Mouse (Mus musculus) megakaryocyte, embryonic 14.5 days (primary cell): ENCODE measurements around the gene Per2.

Source experiments
- FLI1 ChIP-seq: IDR thresholded peaks from 2 replicates; pipeline ENCODE4 v1.6.1; 2012; ENCODE audit warnings: low read length, inconsistent platforms, mixed read lengths
- GATA1 ChIP-seq: IDR thresholded peaks from 3 replicates; pipeline ENCODE4 v1.6.1; 2012; ENCODE audit warnings: mixed read lengths, low read length, inconsistent platforms, borderline replicate concordance

DNA sequence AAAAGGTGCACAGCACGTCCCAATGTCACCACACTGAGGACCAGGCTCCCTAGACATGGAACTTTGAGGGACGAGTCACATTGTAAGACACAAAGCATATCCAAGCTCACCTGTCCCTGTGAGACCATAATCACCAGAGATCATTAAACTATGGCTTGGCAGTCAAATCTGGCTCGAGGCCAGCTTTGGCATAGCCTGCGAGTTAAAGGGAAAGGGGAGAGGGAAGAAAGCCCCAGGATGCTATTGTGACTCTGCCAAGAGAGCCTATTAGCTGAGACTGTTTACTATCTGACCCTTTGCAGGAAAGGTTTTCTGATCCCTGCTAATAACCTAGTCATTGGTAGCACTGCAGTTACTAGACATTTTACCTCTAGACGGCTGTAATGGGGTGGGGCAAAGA is 5.3 kb upstream of the Per2 start:
- no peak for TF ChIP-seq FLI1
- no peak for TF ChIP-seq GATA1
